Mouse (Mus musculus) frontal cortex, postnatal 36 days (tissue): ENCODE results near the gene Gm5426.
"Not testable (repeated sequence)": the region's sequence is repeated elsewhere in the genome, so short reads cannot be mapped to it uniquely, and the experiment has no call there.

ENCODE experiments used
- DNase-seq, 2 experiments: peaks; one replicate each; pipeline ENCODE4 v3.0.0; 2022; ENCODE audit warnings: low spot score in 2 of 2

The Gm5426 gene

DNA sequence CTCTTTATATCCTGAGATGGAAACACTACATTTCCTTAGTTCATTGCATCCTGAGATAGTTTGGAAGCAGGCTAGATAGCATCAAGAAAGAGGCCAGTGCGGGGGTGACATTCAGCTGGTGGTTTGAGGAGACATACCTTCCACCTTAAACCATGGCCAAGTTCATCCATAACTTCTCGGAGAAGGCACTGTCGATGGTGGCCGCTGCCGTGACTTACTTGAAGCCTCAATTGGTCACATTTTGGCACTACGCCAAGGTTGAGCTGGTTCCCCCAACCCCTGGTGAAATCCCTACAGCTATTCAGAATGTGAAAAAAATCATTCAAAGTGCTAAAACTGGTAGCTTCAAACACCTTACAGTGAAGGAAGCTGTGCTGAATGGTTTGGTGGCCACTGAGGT is at the start of gene Gm5426:
Gene Gm5426, plus strand, starts transcription at position 153 of the 400 bp plus-strand sequence.
- not testable (repeated sequence) for DNase-seq

DNA sequence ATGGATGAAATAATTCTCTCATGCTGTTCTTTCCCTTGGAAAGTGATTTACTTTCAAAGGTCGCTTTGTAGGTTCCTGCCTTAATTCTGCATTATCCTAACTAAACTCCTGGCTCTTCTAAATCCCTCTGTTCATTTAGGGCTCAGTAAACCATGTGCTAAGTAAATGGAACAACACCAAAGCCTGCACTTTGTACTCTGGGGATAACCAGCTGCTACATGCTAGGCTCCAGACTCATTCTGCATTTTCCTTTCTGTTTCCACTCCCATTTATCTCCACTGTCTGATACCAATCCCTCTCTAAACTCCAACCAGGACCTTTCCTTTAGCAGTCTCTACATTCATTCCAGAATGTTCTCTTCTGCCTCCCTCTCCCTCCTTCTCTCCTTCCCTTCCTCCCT is 46.7 kb upstream of the Gm5426 start:
- DNase-seq = no peak

DNA sequence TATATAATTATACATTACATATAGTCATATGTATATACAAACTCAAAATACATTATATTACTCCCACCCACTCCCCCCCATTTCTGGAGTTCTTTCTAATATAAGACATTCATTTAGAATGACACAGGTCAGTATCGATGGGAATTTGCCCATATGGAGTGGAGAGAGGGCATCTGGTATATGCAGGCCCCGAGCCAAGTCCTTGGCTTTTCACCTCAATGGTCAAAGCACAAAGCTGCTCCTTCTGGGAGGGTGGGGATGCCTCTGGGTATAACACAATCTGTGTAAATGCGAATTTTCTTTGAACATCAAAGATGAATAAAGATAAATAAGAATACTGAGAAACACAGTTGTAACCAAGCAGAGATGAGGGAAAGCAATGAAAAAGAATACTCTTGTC is 46.0 kb upstream of the Gm5426 start:
- DNase-seq = no peak

DNA sequence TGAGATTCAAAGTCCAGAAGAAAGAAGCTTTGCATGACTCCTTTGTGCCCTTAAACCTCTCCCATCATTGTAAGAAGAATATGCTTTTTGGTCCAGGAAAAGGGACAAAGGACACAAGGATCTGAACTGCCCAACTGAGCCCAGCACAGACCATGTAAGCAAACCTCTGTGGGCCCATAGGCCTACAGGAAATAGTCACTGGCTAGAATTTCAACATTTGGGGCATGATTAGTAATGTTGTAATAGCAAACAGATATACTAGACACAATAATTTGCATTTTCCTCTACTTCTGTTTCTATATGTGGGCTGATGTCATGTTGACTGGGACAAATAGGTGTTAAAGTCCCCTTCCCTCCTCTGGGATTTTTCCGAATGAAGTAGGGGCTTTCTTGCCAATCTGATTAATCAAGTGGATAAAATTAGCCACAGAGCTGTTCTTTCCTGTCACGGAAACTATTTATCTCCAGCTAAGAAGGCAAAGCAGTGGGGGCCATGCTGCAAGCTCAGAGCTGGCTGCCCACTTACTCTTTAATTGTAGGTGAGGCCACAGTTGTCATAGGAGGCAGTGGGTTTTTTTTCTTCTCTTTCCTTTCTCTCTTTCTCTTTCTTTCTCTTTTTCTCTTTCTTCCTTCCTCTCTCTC is 42.4 kb upstream of the Gm5426 start:
- no peak for DNase-seq

DNA sequence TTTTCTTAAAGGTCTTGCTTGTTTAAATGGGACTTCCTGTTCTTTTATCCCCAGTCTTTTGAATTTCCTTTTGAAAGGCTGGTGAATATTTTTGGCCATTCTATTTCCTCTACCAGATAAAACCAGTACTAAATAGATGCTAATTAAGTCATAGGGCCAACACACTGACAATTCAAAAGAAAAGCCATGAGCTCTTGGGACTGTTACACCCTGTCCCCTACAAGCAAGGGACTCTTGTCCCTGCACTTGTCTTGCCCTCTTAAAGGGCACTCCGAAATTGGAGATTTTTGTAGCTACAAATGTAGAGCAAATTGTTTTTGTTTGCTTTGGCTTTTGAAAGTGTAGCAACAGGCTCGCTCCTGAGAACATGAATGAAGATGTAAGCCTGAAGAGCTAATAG is 41.8 kb upstream of the Gm5426 start:
- DNase-seq = no peak

DNA sequence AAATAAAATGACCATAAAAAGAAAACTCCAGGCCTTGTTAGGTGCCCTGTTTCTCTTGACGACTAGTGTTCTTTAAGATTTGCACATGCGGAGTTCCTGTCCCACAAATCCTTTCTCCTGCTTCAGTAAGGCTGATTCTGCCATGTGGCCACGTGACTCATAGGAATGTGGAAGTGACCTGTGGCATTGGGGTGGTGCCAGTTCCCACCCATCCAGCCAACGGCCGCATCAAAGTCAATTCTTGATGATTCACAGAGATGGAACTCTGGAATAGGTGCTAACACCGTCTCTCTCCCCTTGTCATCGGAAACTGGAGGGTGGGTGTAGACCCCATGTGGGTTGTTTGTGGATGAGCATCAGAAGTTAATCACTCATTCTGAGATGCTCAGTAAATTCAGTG is 39.7 kb upstream of the Gm5426 start:
- DNase-seq = no peak

DNA sequence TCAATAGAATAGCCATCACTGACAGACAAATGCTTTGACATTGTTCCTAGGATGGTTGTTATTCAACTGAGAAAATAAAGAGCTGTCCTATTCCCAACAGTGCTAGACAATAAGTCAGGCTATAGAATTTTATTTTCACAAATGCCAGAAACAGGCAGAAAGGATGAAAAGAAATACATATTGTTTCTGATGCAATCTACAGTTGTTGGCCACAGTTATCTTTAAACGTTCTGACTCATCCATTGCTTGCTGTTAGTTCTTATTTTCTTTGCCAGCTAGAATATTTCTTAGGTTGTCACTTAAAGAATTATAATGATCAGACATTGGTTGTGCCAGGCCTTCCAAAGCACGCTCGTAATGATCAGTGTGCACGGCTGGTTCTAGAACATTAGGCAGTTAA is 35.4 kb upstream of the Gm5426 start:
- DNase-seq = no peak

DNA sequence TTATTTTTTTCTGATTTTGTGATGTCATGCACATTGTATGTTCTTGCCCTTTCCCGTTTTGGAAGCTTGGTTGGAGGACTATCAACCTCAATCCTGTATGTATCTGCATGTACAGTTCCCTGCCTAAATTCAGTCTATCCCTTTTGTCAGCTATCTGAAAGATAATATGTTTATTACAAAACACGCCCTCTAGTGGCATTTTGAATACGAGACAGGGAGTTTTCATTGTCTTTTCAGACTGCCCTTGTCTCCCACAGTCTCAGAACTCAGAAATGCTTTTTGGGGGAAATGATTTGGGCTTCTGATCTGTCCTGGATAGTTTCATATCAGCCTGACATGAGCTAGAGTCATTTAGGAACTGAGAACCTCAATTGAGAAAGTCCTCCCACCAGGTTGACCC is 32.2 kb upstream of the Gm5426 start:
- DNase-seq = no peak

DNA sequence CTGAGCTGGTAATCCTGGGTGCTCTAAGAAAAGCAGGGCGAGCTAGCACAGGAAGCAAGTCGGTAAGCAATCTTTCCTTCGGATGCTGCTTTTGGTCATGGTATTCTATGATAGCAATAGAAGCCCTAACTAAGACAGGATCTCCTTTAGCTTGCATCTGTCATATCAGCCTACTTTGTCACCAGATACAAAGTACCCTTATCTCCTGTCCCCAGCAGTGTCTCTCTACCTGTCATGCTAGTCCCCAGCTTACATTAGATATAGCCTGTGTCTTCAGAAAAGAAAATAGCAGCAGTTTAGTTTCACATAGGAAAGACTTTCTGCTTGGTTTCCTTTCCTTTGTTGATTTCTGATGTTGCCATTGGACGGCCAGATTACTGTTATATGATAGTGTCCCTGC is 31.8 kb upstream of the Gm5426 start:
- no peak for DNase-seq

DNA sequence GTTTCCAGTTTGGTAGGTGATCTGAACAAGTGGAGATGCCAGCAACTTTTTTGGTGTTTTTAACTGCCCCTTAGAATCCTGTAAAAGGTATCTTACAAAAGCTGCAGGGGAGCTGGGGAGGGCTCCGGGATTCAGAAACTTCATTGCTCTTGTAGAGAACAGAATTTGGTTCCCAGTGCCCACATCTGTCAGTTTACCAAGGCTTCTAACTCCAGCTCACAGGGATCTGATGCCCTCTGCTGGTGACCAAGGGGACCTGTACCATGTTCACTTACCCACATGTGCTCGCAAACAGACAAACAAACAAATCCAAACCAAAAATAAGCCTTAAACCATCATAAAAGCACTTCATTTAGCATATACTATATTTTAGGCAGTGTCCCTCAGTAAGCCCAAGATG is 31.3 kb upstream of the Gm5426 start:
- no peak for DNase-seq

DNA sequence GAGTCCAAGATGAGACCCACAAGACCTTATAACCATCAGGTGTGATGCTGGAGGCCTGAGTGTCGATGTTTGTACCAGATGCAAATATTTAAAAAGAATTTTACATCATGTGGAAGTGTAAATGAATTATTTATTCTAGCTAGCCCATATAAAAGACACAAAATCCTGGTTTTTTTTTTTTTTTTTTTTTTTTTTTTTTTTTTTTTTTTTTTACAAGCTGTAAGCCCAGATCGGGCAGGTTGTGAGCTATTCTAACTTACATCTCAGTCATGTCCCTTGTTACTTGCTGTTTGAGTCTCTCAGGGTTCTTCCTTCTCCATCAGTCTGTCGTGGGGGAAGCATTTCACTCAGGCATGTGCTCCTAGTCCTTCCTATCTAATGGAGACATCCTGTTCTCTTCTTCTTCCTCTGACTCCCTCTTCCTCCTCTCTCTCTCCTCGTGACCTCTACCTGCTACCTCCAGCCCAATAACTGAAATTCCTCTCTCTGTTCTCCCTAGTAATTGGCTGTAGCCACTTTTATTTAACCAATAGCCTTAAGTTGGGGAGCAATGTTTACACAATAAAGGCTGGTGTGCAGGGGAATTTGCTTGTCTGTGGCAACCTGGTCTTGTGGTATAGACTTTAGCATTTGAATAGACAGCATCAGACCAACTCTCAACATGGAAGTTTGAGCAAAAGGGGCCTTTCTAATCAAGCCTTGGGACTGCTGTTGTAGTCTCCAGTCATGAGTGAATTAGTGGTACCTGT is 29.3 kb upstream of the Gm5426 start:
- DNase-seq = no peak

DNA sequence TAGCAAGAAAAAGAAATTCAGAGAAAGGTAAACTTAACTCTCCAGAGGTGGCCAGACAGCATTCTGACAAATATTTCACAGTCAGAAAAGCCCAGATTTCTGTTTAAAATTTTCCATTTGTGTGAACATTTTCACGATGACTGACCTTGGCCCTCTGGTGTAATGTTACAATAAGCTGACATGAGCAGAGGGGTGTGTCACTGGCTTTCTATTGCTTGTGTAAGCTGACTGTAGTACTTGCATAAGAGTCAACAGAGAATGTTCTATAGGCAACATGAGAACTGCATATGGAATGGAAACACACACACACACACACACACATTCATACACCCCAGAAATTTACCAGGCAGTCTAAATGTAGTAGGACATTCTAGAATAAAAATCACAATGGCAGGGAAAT is 28.6 kb upstream of the Gm5426 start:
- no peak for DNase-seq

DNA sequence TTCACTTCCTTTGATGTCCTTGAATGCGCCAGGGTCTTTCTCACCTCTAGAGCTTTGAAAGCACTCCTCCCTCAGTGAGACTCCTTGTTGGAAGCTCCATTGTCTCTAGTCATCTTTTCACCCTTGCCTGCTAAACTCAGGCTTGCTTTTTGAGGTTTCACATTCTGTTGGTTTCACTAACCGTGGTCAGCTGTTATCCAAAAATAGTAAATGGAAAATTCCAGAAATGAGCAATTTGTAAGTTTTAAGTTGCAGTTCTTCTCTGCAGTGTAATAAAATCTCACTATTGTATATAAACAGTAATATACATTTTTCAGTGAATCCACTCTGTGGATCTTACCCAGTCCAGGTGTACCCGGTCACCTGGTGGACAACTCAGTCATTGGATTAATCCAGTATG is 21.1 kb upstream of the Gm5426 start:
- DNase-seq = no peak

DNA sequence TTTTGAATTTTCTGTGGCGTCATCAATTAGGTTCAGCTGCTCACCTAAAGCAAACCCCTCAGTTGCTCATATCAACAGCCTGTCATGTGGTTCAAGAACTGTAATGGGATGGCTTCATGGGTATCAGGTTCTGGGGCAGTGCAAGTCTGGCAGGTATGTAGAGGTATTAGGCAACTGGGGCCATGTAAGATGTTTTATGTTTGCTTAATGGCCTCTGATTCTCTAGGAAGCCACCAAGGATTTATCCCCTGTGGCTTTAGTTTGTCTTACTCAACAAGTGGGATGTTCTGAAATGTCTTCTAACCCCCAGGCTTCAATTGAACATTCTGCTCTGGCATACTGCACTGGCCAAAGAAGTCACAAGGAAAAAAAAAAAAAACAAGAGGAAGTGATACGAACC is 15.6 kb upstream of the Gm5426 start:
- DNase-seq = no peak

DNA sequence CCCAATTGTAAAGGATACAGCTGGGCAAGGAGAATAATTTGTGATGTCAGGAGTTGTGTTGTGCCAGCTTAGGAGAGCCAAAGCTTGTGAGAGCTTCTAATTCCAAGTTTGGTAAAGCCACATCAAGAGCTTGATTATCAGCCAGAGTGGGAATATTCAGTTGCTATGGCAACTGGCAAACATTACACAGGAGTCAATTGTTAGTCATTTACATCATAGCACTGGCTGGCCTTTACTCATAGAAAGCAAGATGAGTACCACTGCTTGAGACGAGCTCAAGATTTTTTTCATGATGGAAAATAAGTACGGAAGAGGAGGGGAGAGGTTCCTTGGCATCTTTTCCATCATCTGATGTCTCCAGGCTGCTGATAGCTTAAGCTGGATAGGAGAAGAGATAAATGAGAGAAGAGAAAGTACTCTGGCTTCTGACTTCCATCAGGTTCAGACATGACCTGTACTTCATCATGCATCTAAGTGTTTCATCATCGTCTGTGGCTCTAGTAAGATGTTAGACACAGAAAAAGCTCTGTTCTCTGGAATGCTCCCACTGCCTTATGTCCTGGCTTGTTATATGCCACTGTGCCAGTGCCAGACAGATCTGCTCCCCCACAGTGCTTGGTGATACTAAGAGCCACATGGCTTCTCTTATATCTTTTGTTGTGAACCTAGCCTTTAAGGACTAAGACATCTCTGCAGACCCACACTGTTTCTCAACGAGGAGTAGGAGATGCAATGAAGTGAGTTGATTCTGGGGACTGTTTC is 15.0 kb upstream of the Gm5426 start:
- DNase-seq = peak; percentile 20 to 50

DNA sequence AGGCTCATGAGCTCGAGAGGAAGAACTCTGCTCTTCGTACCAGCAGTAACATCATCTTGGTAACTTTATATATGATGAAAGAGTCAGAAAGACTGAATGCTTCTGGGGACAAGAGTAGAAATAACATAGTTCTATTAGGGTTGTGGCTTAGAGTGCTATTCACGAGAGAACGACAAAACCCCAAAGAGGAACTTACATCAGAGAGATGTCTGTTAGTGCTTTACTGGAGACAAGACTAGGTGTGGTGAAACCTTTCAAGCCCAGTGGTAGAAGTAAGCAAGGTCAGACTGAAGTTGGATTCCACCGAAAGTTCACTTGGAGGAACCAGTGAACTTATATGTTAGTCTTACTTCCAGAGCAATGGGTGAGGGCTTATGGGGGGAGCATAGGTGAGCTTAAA is 12.5 kb upstream of the Gm5426 start:
- no peak for DNase-seq

DNA sequence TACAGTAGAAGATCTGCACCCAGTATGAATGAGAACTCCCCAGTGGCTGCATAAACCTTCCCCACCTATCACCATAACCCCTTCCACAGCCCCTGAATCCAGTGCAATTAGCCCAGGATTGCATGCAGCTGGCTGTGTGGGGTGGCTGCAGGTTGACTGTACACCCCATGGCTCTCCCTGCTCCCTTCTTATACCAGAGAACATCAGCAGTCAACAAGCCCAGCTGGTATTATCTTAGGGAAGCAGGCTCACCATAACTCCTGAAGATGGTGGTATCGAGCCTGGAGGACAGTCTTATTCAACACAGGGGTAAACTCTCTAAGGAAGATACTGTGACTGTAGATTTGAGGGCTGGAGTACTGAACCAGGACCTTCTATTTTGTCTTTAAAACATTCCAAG is 12.1 kb upstream of the Gm5426 start:
- no peak for DNase-seq

DNA sequence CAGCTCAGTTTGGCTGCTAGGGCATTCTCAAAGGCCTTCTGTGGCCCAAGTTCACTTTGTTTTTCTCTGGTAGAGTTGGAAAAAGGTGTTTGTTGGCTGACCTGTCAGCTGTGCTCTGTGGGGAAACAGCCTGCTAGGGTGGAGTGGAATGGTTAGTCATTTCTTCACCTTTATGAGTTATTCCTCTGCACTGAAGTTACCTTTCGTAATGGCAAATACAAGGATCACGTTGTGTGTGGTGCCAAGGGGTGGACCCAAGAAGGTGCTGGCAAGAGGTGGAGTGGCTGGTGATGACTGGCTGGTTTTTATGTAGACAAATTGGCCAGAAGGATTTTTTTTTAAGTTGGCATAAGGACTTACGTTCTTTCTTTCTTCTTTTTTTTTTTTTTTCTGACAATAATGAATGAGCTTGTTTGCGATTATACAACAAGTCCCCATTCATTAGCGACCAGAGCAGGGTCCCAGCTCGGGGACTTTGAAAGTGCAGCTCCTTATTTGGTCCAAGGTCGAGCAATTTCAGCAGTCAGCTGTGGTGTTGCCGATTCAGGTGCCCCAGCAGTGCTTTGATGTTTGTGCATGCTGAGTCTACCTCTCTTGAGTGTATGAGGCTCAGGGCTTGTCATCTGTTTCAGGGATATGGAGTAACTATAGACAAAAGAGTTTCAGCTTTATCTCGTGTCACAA is 10.5 kb upstream of the Gm5426 start:
- peak in 1 of 2 experiments; percentile 13 for DNase-seq

DNA sequence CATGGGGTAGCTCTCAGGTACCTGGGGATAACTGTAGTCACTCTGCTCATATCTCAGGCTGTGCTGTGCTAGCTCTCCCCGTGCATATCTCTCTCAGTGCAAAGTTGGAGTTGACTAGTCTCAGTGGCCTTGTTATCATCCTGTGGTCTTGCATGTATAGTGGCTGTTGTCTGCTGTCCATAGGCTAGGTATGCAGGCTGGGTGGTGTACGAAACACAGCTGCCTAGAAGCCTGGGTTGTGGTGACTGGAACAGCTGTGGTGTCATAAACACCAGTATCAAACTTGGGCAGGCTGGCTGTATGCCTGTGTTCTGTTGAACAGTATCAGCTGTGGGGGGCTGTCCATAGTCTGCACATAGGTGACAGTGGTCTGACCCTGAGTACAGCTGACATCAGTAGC is 7.2 kb upstream of the Gm5426 start:
- no peak for DNase-seq

DNA sequence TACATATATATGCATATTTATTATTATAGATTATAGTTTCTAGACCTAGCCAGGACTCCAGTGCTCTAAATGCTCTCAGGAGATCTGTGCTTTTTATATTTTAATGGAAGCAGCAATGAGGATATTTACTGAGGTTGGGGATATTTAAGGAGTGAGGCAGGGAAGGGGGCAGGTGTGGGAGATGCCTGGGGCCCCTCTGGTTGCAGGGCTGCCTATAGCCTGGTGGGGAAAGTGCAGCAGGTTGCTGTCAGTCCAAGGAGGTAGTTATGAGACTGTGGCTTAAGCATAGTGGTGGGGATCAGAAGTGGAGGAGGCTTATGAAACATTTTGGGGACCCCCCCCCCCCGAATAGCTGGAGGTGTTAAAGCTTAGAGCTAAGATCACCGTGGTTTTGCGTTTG is 6.0 kb upstream of the Gm5426 start:
- DNase-seq = no peak

DNA sequence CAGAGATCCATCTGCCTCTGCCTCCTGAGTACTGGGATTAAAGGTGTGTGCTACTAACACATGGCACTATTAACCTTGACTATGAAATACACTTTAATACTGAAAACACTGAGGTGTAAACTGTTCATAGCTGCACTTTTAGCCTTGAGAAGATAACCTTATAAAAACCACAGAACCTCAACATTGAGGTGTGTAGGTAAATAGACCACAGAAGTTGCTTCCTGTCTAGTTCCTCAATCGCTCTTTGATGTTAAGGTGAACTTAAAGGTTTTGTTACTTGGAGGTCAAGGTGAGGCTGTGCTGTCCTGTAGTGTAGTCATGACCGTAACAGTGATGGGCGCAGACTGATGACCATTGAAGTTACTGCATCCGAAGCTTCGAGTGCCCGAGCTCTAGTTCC is 5.3 kb upstream of the Gm5426 start:
- DNase-seq = no peak

DNA sequence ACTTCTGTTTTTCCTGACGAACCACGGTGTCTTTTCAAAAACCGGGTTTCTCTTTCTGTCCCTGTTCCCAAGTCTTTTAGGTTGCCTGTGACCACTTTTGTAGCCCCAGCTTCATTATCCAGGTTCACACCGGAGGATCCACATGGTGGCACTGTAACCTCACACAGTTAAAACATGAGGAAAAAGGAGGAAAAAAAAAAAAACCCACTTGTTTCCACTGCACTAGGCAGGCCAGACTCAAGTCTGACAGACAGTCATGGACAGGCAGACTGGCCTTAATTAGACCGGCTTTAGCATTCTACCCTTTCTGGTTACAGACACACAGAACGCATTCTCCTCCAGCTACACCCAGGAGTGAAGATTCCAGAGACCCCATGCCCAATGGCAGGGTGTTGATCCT is 4.2 kb upstream of the Gm5426 start:
- DNase-seq = peak; percentile 44 to 64
